Comparison of ENCODE assay signal across 24 mouse cellular contexts in the genomic region with DNA sequence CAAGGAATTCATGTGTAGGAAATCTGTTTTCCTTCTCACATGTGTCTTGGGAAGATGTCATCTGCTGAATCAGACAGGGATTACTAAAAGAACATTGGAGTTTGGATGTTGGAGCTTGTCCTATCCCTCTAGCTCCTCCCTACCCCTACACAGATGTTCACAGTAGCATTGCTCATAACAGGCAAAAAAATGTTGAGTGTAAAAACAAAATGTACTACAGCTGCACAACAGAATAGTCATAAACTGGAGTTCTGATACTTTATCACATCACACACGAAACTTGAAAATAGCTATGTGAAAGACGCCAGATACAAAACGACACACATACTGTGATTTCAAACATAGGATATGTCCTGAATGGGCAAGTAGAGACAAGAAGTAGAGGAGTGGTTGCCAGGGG. TPM values are rescaled to one million over a fixed set of nuclear protein-coding genes. Genes with fewer than 3 reads are reported as not detected.
A peak's percentile ranks its signal among the peaks of the same experiment; 100 is the strongest.
DNase-seq lines count a peak whose midpoint lies in the region; TF ChIP-seq lines count a peak whose summit lies in the region.
"Had no signal": no experiment of that assay in that cellular context is flagged by ENCODE, and none has a peak within 500 bp of the region (broad histone marks: within the 10 kb centered on the region; RNA-seq: fewer than 3 reads in every experiment).

No protein-coding gene starts in this region.

- H3K4me1 ChIP-seq in CH12.LX (ENCODE audit: control insufficient read depth in 1 of 2, insufficient read depth in 2 of 2), result peaks cover 14 to 22% of the 10 kb centered on the region in 2 experiments
- H3K4me1 ChIP-seq: forebrain, embryonic 12.5 days; forebrain, embryonic 15.5 days; hindbrain, embryonic 12.5 days; hindbrain, embryonic 15.5 days; intestine, embryonic 15.5 days had no signal

- TF ChIP-seq CTCF in CH12.LX (conservative IDR thresholded peaks at IDR 0.05 in 1 of 2, IDR thresholded peaks at IDR 0.05 in 1 of 2; ENCODE audit: low read depth in 2 of 2, low read length in 2 of 2), result no peak

- peak overlapping the region; percentile 50 for H3K9ac ChIP-seq in CH12.LX (ENCODE audit: insufficient read depth, low read depth)
- H3K9ac ChIP-seq: embryonic facial prominence, embryonic 13.5 days; forebrain, embryonic 12.5 days; forebrain, embryonic 15.5 days; hindbrain, embryonic 12.5 days; hindbrain, embryonic 15.5 days; intestine, embryonic 15.5 days had no signal

- no peaks in the 10 kb centered on the region for H3K9me3 ChIP-seq in CH12.LX (replicated peaks; ENCODE audit: low read length)
- H3K9me3 ChIP-seq: embryonic facial prominence, embryonic 10.5 days; embryonic facial prominence, embryonic 13.5 days; forebrain, embryonic 12.5 days; forebrain, embryonic 15.5 days; hindbrain, embryonic 12.5 days; hindbrain, embryonic 15.5 days; intestine, embryonic 15.5 days had no signal

- peak overlapping the region; percentile 87 for H3K27ac ChIP-seq in CH12.LX (ENCODE audit: insufficient read depth, low read depth)
- H3K27ac ChIP-seq: embryonic facial prominence, embryonic 10.5 days; embryonic facial prominence, embryonic 13.5 days; forebrain, embryonic 12.5 days; forebrain, embryonic 15.5 days; heart, adult 2 months; hindbrain, embryonic 12.5 days; hindbrain, embryonic 15.5 days; intestine, embryonic 15.5 days had no signal

- in situ Hi-C loops in CH12.LX (cut with MboI; ENCODE audit: low pct_ligation_motif_present, low pct_unique_long_range_greater_than_20kb, low sequenced_read_pairs), result no loop called here

- dilution Hi-C loops in CH12.LX (cut with MboI; ENCODE audit: extremely low pct_ligation_motif_present, extremely low pct_unique_long_range_greater_than_20kb, low sequenced_read_pairs), result no loop called here

- no peak; the same call in 1 of the 2 replicates for TF ChIP-seq RAD21 in CH12.LX (IDR thresholded peaks at IDR 0.05; ENCODE audit: low read depth, low read length)

- no peaks in the 10 kb centered on the region for H3K27me3 ChIP-seq in CH12.LX (replicated peaks)
- H3K27me3 ChIP-seq: embryonic facial prominence, embryonic 13.5 days; forebrain, embryonic 12.5 days; forebrain, embryonic 15.5 days; hindbrain, embryonic 12.5 days; hindbrain, embryonic 15.5 days; intestine, embryonic 15.5 days had no signal

- intact Hi-C loops in left cerebral cortex, postnatal 4 days (cut with DNase I), result no loop called here

- H3K36me3 ChIP-seq in CH12.LX (replicated peaks in 1 of 2; ENCODE audit: control insufficient read depth in 1 of 2, insufficient read depth in 1 of 2, low read length in 1 of 2), result no peaks in the 10 kb centered on the region
- H3K36me3 ChIP-seq: embryonic facial prominence, embryonic 10.5 days; embryonic facial prominence, embryonic 13.5 days; forebrain, embryonic 12.5 days; forebrain, embryonic 15.5 days; hindbrain, embryonic 12.5 days; hindbrain, embryonic 15.5 days; intestine, embryonic 15.5 days had no signal

- no peak overlapping the region for H3K4me3 ChIP-seq in CH12.LX (replicated peaks in 1 of 3; ENCODE audit: low read depth in 2 of 3, low read length in 2 of 3, poor library complexity in 1 of 3)
- H3K4me3 ChIP-seq: embryonic facial prominence, embryonic 10.5 days; embryonic facial prominence, embryonic 13.5 days; erythroblast, embryonic 14.5 days; forebrain, embryonic 12.5 days; forebrain, embryonic 15.5 days; heart, adult 2 months; hindbrain, embryonic 12.5 days; hindbrain, embryonic 15.5 days; intestine, embryonic 15.5 days had no signal

- H3K79me2 ChIP-seq in CH12.LX (replicated peaks; ENCODE audit: control insufficient read depth, extremely low read depth, insufficient read depth, poor library complexity, severe bottlenecking), result peaks cover 3% of the 10 kb centered on the region; the same call in 1 of the 2 replicates

- DNase-seq in heart, adult 8-10 months (ENCODE audit: low spot score), result peak; percentile 19
- no peak for DNase-seq in heart, adult 11 months
- DNase-seq in A20 (ENCODE audit: low read depth, low spot score) (peak; percentile 10), CH12.LX (ENCODE audit: extremely low read depth) (no peak)
- no peak for DNase-seq in spleen, adult 12 weeks (ENCODE audit: low spot score)
- DNase-seq in left cerebral cortex, postnatal 4 days, result no peak
- DNase-seq: adrenal gland, adult 8-10 months; adrenal gland, postnatal 25 days; cerebellum, adult 11-12 months; cerebellum, adult 8-10 months; cerebellum, postnatal 10 days; cerebellum, postnatal 36 days; embryo, embryonic 11 days; gastrocnemius, postnatal 25 days; heart, adult 2 months had no signal

- peak; percentile 59; the same call in 1 of the 2 replicates for TF ChIP-seq EP300 in CH12.LX (IDR thresholded peaks at IDR 0.05; ENCODE audit: low read length)

- TF ChIP-seq POLR2A in CH12.LX (IDR thresholded peaks at IDR 0.05; ENCODE audit: low read depth, low read length), result no peak

- H3K4me2 ChIP-seq in CH12.LX (ENCODE audit: insufficient read depth, low read depth, poor library complexity, severe bottlenecking), result peak overlapping the region; percentile 70; the same call in 1 of the 2 replicates
- H3K4me2 ChIP-seq: embryonic facial prominence, embryonic 13.5 days; forebrain, embryonic 12.5 days; forebrain, embryonic 15.5 days; heart, embryonic 11.5 days; hindbrain, embryonic 12.5 days; hindbrain, embryonic 15.5 days; intestine, embryonic 15.5 days had no signal

TF ChIP-seq in CH12.LX, 34 proteins besides CTCF, POLR2A, EP300 and RAD21:
- no peak for TF ChIP-seq NRF1 (IDR thresholded peaks at IDR 0.05; ENCODE audit: low read depth, low read length)
- 0 out of 2 replicates have a peak, but pooled peaks have one; percentile 16 for TF ChIP-seq MXI1 (IDR thresholded peaks at IDR 0.05; ENCODE audit: low read depth, low read length)
- TF ChIP-seq MAZ (IDR thresholded peaks at IDR 0.05; ENCODE audit: low read depth, low read length), result 0 out of 2 replicates have a peak, but pooled peaks have one; percentile 19
- peak; percentile 59; the same call in 1 of the 2 replicates for TF ChIP-seq JUN (IDR thresholded peaks at IDR 0.05; ENCODE audit: insufficient read depth, low read depth, low read length)
- no peak for TF ChIP-seq USF2 (conservative IDR thresholded peaks at IDR 0.05; ENCODE audit: low read depth, low read length)
- peak; percentile 39; the same call in 1 of the 2 replicates for TF ChIP-seq BHLHE40 (IDR thresholded peaks at IDR 0.05; ENCODE audit: low read depth, low read length)
- no peak for TF ChIP-seq KAT2A (IDR thresholded peaks at IDR 0.05; ENCODE audit: insufficient replicate concordance, low read length)
- no peak for TF ChIP-seq CHD2 (IDR thresholded peaks at IDR 0.05; ENCODE audit: low read length)
- no peak for TF ChIP-seq USF1 (IDR thresholded peaks at IDR 0.05; ENCODE audit: low read depth, low read length)
- TF ChIP-seq TCF12 (IDR thresholded peaks at IDR 0.05; ENCODE audit: low read depth, low read length), result peak; percentile 49; the same call in 1 of the 2 replicates
- peak; percentile 8; the same call in 1 of the 2 replicates for TF ChIP-seq SMC3 (IDR thresholded peaks at IDR 0.05; ENCODE audit: low read depth, low read length)
- TF ChIP-seq MAFK (IDR thresholded peaks at IDR 0.05; ENCODE audit: insufficient replicate concordance, low read length), result peak; percentile 18; the same call in 1 of the 2 replicates
- no peak for TF ChIP-seq MAX (IDR thresholded peaks at IDR 0.05; ENCODE audit: low read length)
- no peak for TF ChIP-seq TBP (conservative IDR thresholded peaks at IDR 0.05; ENCODE audit: low read depth, low read length)
- 0 out of 2 replicates have a peak, but pooled peaks have one; percentile 41 for TF ChIP-seq RCOR1 (conservative IDR thresholded peaks at IDR 0.05; ENCODE audit: low read depth, low read length)
- peak; percentile 62 for TF ChIP-seq ZNF384 (IDR thresholded peaks at IDR 0.05; ENCODE audit: low read depth, low read length)
- no peak for TF ChIP-seq ETS1 (conservative IDR thresholded peaks at IDR 0.05; ENCODE audit: low read depth, low read length)
- 0 out of 2 replicates have a peak, but pooled peaks have one; percentile 15 for TF ChIP-seq MYC (IDR thresholded peaks at IDR 0.05; ENCODE audit: low read depth, low read length)
- no peak for TF ChIP-seq POLR2AphosphoS2 (IDR thresholded peaks at IDR 0.05; ENCODE audit: low read depth, low read length)
- TF ChIP-seq GABPA (IDR thresholded peaks at IDR 0.05; ENCODE audit: insufficient replicate concordance, low read depth, low read length), result no peak
- no peak for TF ChIP-seq NELFE (IDR thresholded peaks at IDR 0.05; ENCODE audit: low read depth, low read length)
- TF ChIP-seq HCFC1 (IDR thresholded peaks at IDR 0.05; ENCODE audit: low read depth, low read length), result no peak
- 0 out of 2 replicates have a peak, but pooled peaks have one; percentile 34 for TF ChIP-seq SIN3A (IDR thresholded peaks at IDR 0.05; ENCODE audit: low read length)
- TF ChIP-seq ZC3H11A (IDR thresholded peaks at IDR 0.05; ENCODE audit: low read depth, low read length), result no peak
- no peak for TF ChIP-seq ZMIZ1 (IDR thresholded peaks at IDR 0.05; ENCODE audit: low read depth, low read length)
- no peak for TF ChIP-seq ZKSCAN1 (IDR thresholded peaks at IDR 0.05; ENCODE audit: borderline replicate concordance, low read depth, low read length)
- no peak for TF ChIP-seq E2F4 (IDR thresholded peaks at IDR 0.05; ENCODE audit: insufficient replicate concordance, low read depth, low read length)
- TF ChIP-seq JUND (conservative IDR thresholded peaks at IDR 0.05; ENCODE audit: low read depth, low read length), result peak; percentile 55; the same call in 1 of the 2 replicates
- no peak for TF ChIP-seq MEF2A (IDR thresholded peaks at IDR 0.05; ENCODE audit: borderline replicate concordance, low read depth, low read length)
- TF ChIP-seq PAX5 (IDR thresholded peaks at IDR 0.05; ENCODE audit: low read length), result no peak
- TF ChIP-seq UBTF (IDR thresholded peaks at IDR 0.05; ENCODE audit: low read depth, low read length), result no peak
- peak; percentile 62; the same call in 1 of the 2 replicates for TF ChIP-seq IRF4 (IDR thresholded peaks at IDR 0.05; ENCODE audit: low read depth, low read length)
- no peak for TF ChIP-seq ELF1 (IDR thresholded peaks at IDR 0.05; ENCODE audit: low read depth, low read length)
- TF ChIP-seq CHD1 (IDR thresholded peaks at IDR 0.05; ENCODE audit: low read depth, low read length), result 0 out of 2 replicates have a peak, but pooled peaks have one; percentile 40

RNA-seq across cellular contexts. Expression of a gene that starts 43.9 kb away (rescaled TPM):
- 10 to 100 TPM; 11.8 to 15.7 (median 12.5) TPM for total RNA-seq in heart, adult 8-10 months (2022)
- 4.4 and 5.2 TPM in 2 replicates for total RNA-seq in CH12.LX (2012; rRNA removed)
- total RNA-seq in CH12.LX (2014; rRNA removed), result 0.82 and 1.0 TPM in 2 replicates
- 1.8 and 2.2 TPM in 2 replicates for polyA plus RNA-seq in CH12.LX (2012; ENCODE audit: insufficient read length, low read depth)
- total RNA-seq in left cerebral cortex, postnatal 4 days (2021), result under 1 TPM in 1 of 2 experiments, not detected in 1; 0.12 TPM

Comparison
In these comparisons a context has a peak if more than half of its experiments do, and no peak if none do; other contexts are left out.
1. DNase-seq: peak in heart, adult 8-10 months (single experiment) and A20 (single experiment); none in heart, adult 11 months (single experiment), CH12.LX (single experiment), spleen, adult 12 weeks (single experiment) and left cerebral cortex, postnatal 4 days (single experiment).